In genomic region chr10:120182887-120183286, GRCm38 (mm10) we compare ENCODE assay signal across 10 mouse cellular contexts. TPM values are rescaled to one million over a fixed set of nuclear protein-coding genes. Genes with fewer than 3 reads are reported as not detected.
DNase-seq lines count a peak whose midpoint lies in the region; ATAC-seq and TF ChIP-seq lines count a peak whose summit lies in the region.
"Had no signal": no experiment of that assay in that cellular context is flagged by ENCODE, and none has a peak within 500 bp of the region (broad histone marks: within the 10 kb centered on the region; RNA-seq: fewer than 3 reads in every experiment).

No protein-coding gene starts in this region.

- 55% methylated on average over 1 of the region's 1 CpGs for WGBS in liver, embryonic 16.5 days (ENCODE audit: insufficient replicate concordance)

- H3K36me3 ChIP-seq in CH12.LX (replicated peaks in 1 of 2; ENCODE audit: control insufficient read depth in 1 of 2, insufficient read depth in 1 of 2, low read length in 1 of 2) = peaks cover 0 to 3% of the 10 kb centered on the region in 2 experiments
- H3K36me3 ChIP-seq in liver, embryonic 16.5 days (ENCODE audit: control insufficient read depth, insufficient read depth) = no peaks in the 10 kb centered on the region

- peak; percentile 81 for TF ChIP-seq RAD21 in CH12.LX (IDR thresholded peaks at IDR 0.05; ENCODE audit: low read depth, low read length)

- no peak overlapping the region for H3K9ac ChIP-seq in CH12.LX (ENCODE audit: insufficient read depth, low read depth)
- no peak overlapping the region for H3K9ac ChIP-seq in liver, embryonic 16.5 days (ENCODE audit: low read depth, low read length)
- H3K9ac ChIP-seq: forebrain, postnatal 0 days had no signal

- ATAC-seq in liver, embryonic 16.5 days (ENCODE audit: low read depth) = 0 out of 2 replicates have a peak, but pooled peaks have one; percentile 27
- ATAC-seq: forebrain, postnatal 0 days had no signal

- H3K4me2 ChIP-seq in CH12.LX (ENCODE audit: insufficient read depth, low read depth, poor library complexity, severe bottlenecking) = no peak overlapping the region
- H3K4me2 ChIP-seq in liver, embryonic 16.5 days (ENCODE audit: low read depth, low read length) = no peak overlapping the region

- peak; percentile 39 for TF ChIP-seq CTCF in left cerebral cortex, adult 2 months (IDR thresholded peaks at IDR 0.05)
- TF ChIP-seq CTCF in CH12.LX (conservative IDR thresholded peaks at IDR 0.05 in 1 of 2, IDR thresholded peaks at IDR 0.05 in 1 of 2; ENCODE audit: low read depth in 2 of 2, low read length in 2 of 2) = peak in 1 of 2 experiments; percentile 84; a peak in 2 of 4 replicates
- peak; percentile 41; the same call in 1 of the 2 replicates for TF ChIP-seq CTCF in cortical plate, adult 2 months (IDR thresholded peaks at IDR 0.05; ENCODE audit: extremely low read depth, insufficient read depth, low read length)

- no peak overlapping the region for H3K4me3 ChIP-seq in left cerebral cortex, adult 2 months
- no peak overlapping the region for H3K4me3 ChIP-seq in CH12.LX (replicated peaks in 1 of 3; ENCODE audit: low read depth in 2 of 3, low read length in 2 of 3, poor library complexity in 1 of 3)
- H3K4me3 ChIP-seq in cortical plate, adult 2 months (ENCODE audit: insufficient read depth, low read length) = no peak overlapping the region
- H3K4me3 ChIP-seq in liver, embryonic 16.5 days (ENCODE audit: low read depth, low read length) = no peak overlapping the region

- no peak for DNase-seq in left cerebral cortex, adult 2 months (ENCODE audit: extremely low spot score in 1 of 2, low spot score in 2 of 2)
- DNase-seq in left cerebral cortex, adult 8-10 months (ENCODE audit: low spot score in 2 of 2) = no peak
- peak; percentile 58 for DNase-seq in CH12.LX (ENCODE audit: extremely low read depth)
- DNase-seq in left cerebral cortex, postnatal 14 days (ENCODE audit: low spot score in 2 of 2) = no peak
- DNase-seq in layer of hippocampus, postnatal 36 days = no peak
- DNase-seq: cerebellum, postnatal 25 days; forebrain, postnatal 0 days; heart, postnatal 14 days had no signal

- H3K4me1 ChIP-seq in CH12.LX (ENCODE audit: control insufficient read depth in 1 of 2, insufficient read depth in 2 of 2) = peaks cover 9 to 25% of the 10 kb centered on the region in 2 experiments; a peak in 3 of 4 replicates
- H3K4me1 ChIP-seq in cortical plate, adult 2 months (ENCODE audit: control insufficient read depth, insufficient read depth, low read length) = no peaks in the 10 kb centered on the region
- no peaks in the 10 kb centered on the region for H3K4me1 ChIP-seq in liver, embryonic 16.5 days (ENCODE audit: control insufficient read depth, low read depth, low read length)

- intact Hi-C loops in left cerebral cortex, adult 2 months (cut with DNase I) = no loop called here
- intact Hi-C loops in left cerebral cortex, postnatal 14 days (cut with DNase I) = no loop called here

- no peak for TF ChIP-seq EP300 in CH12.LX (IDR thresholded peaks at IDR 0.05; ENCODE audit: low read length)

- dilution Hi-C loops in CH12.LX (cut with MboI; ENCODE audit: extremely low pct_ligation_motif_present, extremely low pct_unique_long_range_greater_than_20kb, low sequenced_read_pairs) = no loop called here

- H3K79me2 ChIP-seq in CH12.LX (replicated peaks; ENCODE audit: control insufficient read depth, extremely low read depth, insufficient read depth, poor library complexity, severe bottlenecking) = no peaks in the 10 kb centered on the region

- no peak overlapping the region for H3K27ac ChIP-seq in left cerebral cortex, adult 2 months
- no peak overlapping the region for H3K27ac ChIP-seq in CH12.LX (ENCODE audit: insufficient read depth, low read depth)
- no peak overlapping the region for H3K27ac ChIP-seq in cortical plate, adult 2 months (ENCODE audit: insufficient read depth, low read length)
- H3K27ac ChIP-seq in liver, embryonic 16.5 days (ENCODE audit: low read length) = no peak overlapping the region

- in situ Hi-C loops in CH12.LX (cut with MboI; ENCODE audit: low pct_ligation_motif_present, low pct_unique_long_range_greater_than_20kb, low sequenced_read_pairs) = no loop called here

- no peaks in the 10 kb centered on the region for H3K27me3 ChIP-seq in CH12.LX (replicated peaks)
- H3K27me3 ChIP-seq in liver, embryonic 16.5 days (ENCODE audit: control insufficient read depth, insufficient read depth, low read depth, low read length) = no peaks in the 10 kb centered on the region

- no peak for TF ChIP-seq POLR2A in CH12.LX (IDR thresholded peaks at IDR 0.05; ENCODE audit: low read depth, low read length)
- TF ChIP-seq POLR2A in cortical plate, adult 2 months (IDR thresholded peaks at IDR 0.05; ENCODE audit: extremely low read depth, insufficient read depth, low read length) = no peak

- H3K9me3 ChIP-seq in CH12.LX (replicated peaks; ENCODE audit: low read length) = peaks cover 2% of the 10 kb centered on the region
- no peaks in the 10 kb centered on the region for H3K9me3 ChIP-seq in liver, embryonic 16.5 days (replicated peaks; ENCODE audit: control insufficient read depth, low read length)

TF ChIP-seq in CH12.LX, 34 proteins besides CTCF, POLR2A, EP300 and RAD21:
- TF ChIP-seq ZC3H11A (IDR thresholded peaks at IDR 0.05; ENCODE audit: low read depth, low read length) = peak; percentile 10; the same call in 1 of the 2 replicates
- peak; percentile 62 for TF ChIP-seq SMC3 (IDR thresholded peaks at IDR 0.05; ENCODE audit: low read depth, low read length)
- TF ChIP-seq RCOR1 (conservative IDR thresholded peaks at IDR 0.05; ENCODE audit: low read depth, low read length) = no peak
- peak; percentile 23; the same call in 1 of the 2 replicates for TF ChIP-seq NELFE (IDR thresholded peaks at IDR 0.05; ENCODE audit: low read depth, low read length)
TF ChIP-seq in CH12.LX: peak in this region for 3.

RNA-seq across cellular contexts. Expression of gene Tmbim4, which starts 18.5 kb away (rescaled TPM):
- 10 to 100 TPM; 58.7 to 68.8 TPM for total RNA-seq in left cerebral cortex, adult 2 months (2021)
- 10 to 100 TPM; 68.1 to 71.0 (median 69.1) TPM for total RNA-seq in left cerebral cortex, adult 8-10 months (2022)
- total RNA-seq in CH12.LX (2012; rRNA removed) (83.6 and 97.8 TPM in 2 replicates), CH12.LX (2014; rRNA removed) (112 and 121 TPM in 2 replicates)
- 104 and 113 TPM in 2 replicates for polyA plus RNA-seq in CH12.LX (2012; ENCODE audit: insufficient read length, low read depth)
- 96.7 and 102 TPM in 2 replicates for polyA plus RNA-seq in cortical plate, adult 2 months (2012; rRNA removed)
- polyA plus RNA-seq in liver, embryonic 16.5 days (2015; fragmentation: Nextera tagmentation; extraction: Ambion mirVana) = 75.4 and 81.2 TPM in 2 replicates
- total RNA-seq in left cerebral cortex, postnatal 14 days (2021) = 10 to 100 TPM; 60.3 to 63.5 TPM
- 10 to 100 TPM; 60.9 to 62.8 TPM for total RNA-seq in layer of hippocampus, postnatal 36 days (2021)

RNA-seq across cellular contexts. Expression of gene Irak3, which starts 19.0 kb away (rescaled TPM):
- total RNA-seq in left cerebral cortex, adult 2 months (2021) = under 1 TPM; 0.61 to 0.72 TPM
- total RNA-seq in left cerebral cortex, adult 8-10 months (2022) = 1 to 10 TPM; 1.5 to 3.4 (median 2.2) TPM
- total RNA-seq in CH12.LX (2012; rRNA removed) (2.1 and 3.1 TPM in 2 replicates), CH12.LX (2014; rRNA removed) (0.50 TPM in 2 replicates)
- polyA plus RNA-seq in CH12.LX (2012; ENCODE audit: insufficient read length, low read depth) = 0.65 and 1.1 TPM in 2 replicates
- polyA plus RNA-seq in cortical plate, adult 2 months (2012; rRNA removed) = 0.74 and 0.90 TPM in 2 replicates
- polyA plus RNA-seq in liver, embryonic 16.5 days (2015; fragmentation: Nextera tagmentation; extraction: Ambion mirVana) = 1.6 and 1.8 TPM in 2 replicates
- total RNA-seq in left cerebral cortex, postnatal 14 days (2021) = under 1 TPM; 0.27 to 0.72 TPM
- under 1 TPM; 0.45 to 0.94 TPM for total RNA-seq in layer of hippocampus, postnatal 36 days (2021)

RNA-seq across cellular contexts. Expression of gene Llph, which starts 44.0 kb away (rescaled TPM):
- total RNA-seq in left cerebral cortex, adult 2 months (2021) = 10 to 100 TPM; 21.7 to 24.3 TPM
- total RNA-seq in left cerebral cortex, adult 8-10 months (2022) = 10 to 100 TPM; 13.4 to 23.7 (median 17.0) TPM
- total RNA-seq in CH12.LX (2012; rRNA removed) (75.9 and 82.0 TPM in 2 replicates), CH12.LX (2014; rRNA removed) (103 and 118 TPM in 2 replicates)
- polyA plus RNA-seq in CH12.LX (2012; ENCODE audit: insufficient read length, low read depth) = 237 and 276 TPM in 2 replicates
- polyA plus RNA-seq in cortical plate, adult 2 months (2012; rRNA removed) = 41.3 and 43.6 TPM in 2 replicates
- 19.2 and 21.9 TPM in 2 replicates for polyA plus RNA-seq in liver, embryonic 16.5 days (2015; fragmentation: Nextera tagmentation; extraction: Ambion mirVana)
- 10 to 100 TPM; 14.2 to 15.8 TPM for total RNA-seq in left cerebral cortex, postnatal 14 days (2021)
- total RNA-seq in layer of hippocampus, postnatal 36 days (2021) = 10 to 100 TPM; 16.7 to 17.9 TPM
